10 mouse cellular contexts compared by ENCODE assay signal in the genomic region with DNA sequence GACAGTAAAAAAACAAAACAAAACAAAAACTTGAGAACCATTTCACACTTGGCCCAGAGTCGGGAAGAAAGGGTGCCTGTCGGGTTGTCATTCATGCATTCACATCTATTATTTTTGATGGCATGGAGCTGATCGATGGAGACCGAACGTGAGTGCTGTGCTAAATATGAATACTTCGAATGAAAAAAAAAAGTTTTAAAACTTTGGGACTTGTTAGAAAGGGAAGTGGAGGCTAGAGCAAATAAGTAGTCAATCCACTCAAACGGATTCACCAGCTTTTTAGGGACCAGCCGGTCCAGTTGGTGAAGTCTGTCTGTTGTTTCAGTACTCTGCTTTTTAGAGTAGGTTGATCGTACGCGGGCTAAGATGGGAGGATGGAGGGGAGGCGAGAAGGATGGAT. TPM values are rescaled to one million over a fixed set of nuclear protein-coding genes. Genes with fewer than 3 reads are reported as not detected.
A peak's percentile ranks its signal among the peaks of the same experiment; 100 is the strongest.
DNase-seq lines count a peak whose midpoint lies in the region; ATAC-seq and TF ChIP-seq lines count a peak whose summit lies in the region.
"Had no signal": no experiment of that assay in that cellular context is flagged by ENCODE, and none has a peak within 500 bp of the region (broad histone marks: within the 10 kb centered on the region; RNA-seq: fewer than 3 reads in every experiment).

No protein-coding gene starts in this region.

- H3K4me2 ChIP-seq in heart, embryonic 13.5 days = peak overlapping the region; percentile 83
- peak overlapping the region; percentile 52; the same call in 1 of the 2 replicates for H3K4me2 ChIP-seq in liver, postnatal 0 days (ENCODE audit: low read depth, low read length)

- H3K4me1 ChIP-seq in heart, embryonic 13.5 days = peaks cover 14% of the 10 kb centered on the region
- H3K4me1 ChIP-seq in hindbrain, embryonic 10.5 days (replicated peaks) = peaks cover 13% of the 10 kb centered on the region
- peaks cover 6% of the 10 kb centered on the region for H3K4me1 ChIP-seq in liver, postnatal 0 days (ENCODE audit: insufficient read depth)

- no peak for TF ChIP-seq EP300 in liver, postnatal 0 days (IDR thresholded peaks at IDR 0.05; ENCODE audit: low read depth)

- peak overlapping the region; percentile 55 for H3K4me3 ChIP-seq in heart, embryonic 13.5 days
- H3K4me3 ChIP-seq in hindbrain, embryonic 10.5 days = peak overlapping the region; percentile 61
- H3K4me3 ChIP-seq in liver, postnatal 0 days (ENCODE audit: low read depth, low read length) = peak overlapping the region; percentile 32; the same call in 1 of the 2 replicates
- H3K4me3 ChIP-seq: myocyte had no signal

- H3K9ac ChIP-seq in heart, embryonic 13.5 days = no peak overlapping the region
- H3K9ac ChIP-seq in liver, postnatal 0 days (replicated peaks) = no peak overlapping the region

- no peaks in the 10 kb centered on the region for H3K36me3 ChIP-seq in heart, embryonic 13.5 days
- no peaks in the 10 kb centered on the region for H3K36me3 ChIP-seq in hindbrain, embryonic 10.5 days
- H3K36me3 ChIP-seq in liver, postnatal 0 days (replicated peaks; ENCODE audit: insufficient read depth, low read length) = no peaks in the 10 kb centered on the region

- H3K9me3 ChIP-seq in heart, embryonic 13.5 days = no peaks in the 10 kb centered on the region
- no peaks in the 10 kb centered on the region for H3K9me3 ChIP-seq in hindbrain, embryonic 10.5 days
- H3K9me3 ChIP-seq in liver, postnatal 0 days (ENCODE audit: low read length) = no peaks in the 10 kb centered on the region

- 2% methylated on average over 12 of the region's 12 CpGs for WGBS in heart, embryonic 13.5 days
- under 1% methylated on average over 12 of the region's 12 CpGs for WGBS in hindbrain, embryonic 10.5 days
- WGBS in liver, postnatal 0 days (ENCODE audit: insufficient replicate concordance) = 4% methylated on average over 12 of the region's 12 CpGs

- intact Hi-C loops in heart, postnatal 25 days (cut with DNase I) = loop anchor here (2.0 kb wide), 1 partner anchor 169 kb away; no protein-coding TSS in a partner anchor

- H3K27ac ChIP-seq in heart, embryonic 13.5 days (replicated peaks) = no peak overlapping the region
- H3K27ac ChIP-seq in hindbrain, embryonic 10.5 days = no peak overlapping the region
- H3K27ac ChIP-seq in liver, postnatal 0 days (ENCODE audit: low read depth) = no peak overlapping the region

- no peak for TF ChIP-seq CTCF in liver, postnatal 0 days (IDR thresholded peaks at IDR 0.05; ENCODE audit: low read depth)

- peaks cover 93% of the 10 kb centered on the region for H3K27me3 ChIP-seq in heart, embryonic 13.5 days (replicated peaks)
- H3K27me3 ChIP-seq in hindbrain, embryonic 10.5 days (ENCODE audit: insufficient read depth, poor library complexity, severe bottlenecking) = peaks cover 86% of the 10 kb centered on the region
- peaks cover 84% of the 10 kb centered on the region for H3K27me3 ChIP-seq in liver, postnatal 0 days (ENCODE audit: insufficient read depth, low read length)

- DNase-seq in heart, postnatal 25 days (ENCODE audit: low spot score) = no peak
- peak; percentile 33 for DNase-seq in Muller cell, postnatal 12 days (ENCODE audit: inconsistent ontology term)
- no peak for DNase-seq in hindbrain, embryonic 10.5 days (ENCODE audit: low spot score)
- no peak for DNase-seq in liver, postnatal 0 days
- DNase-seq in layer of hippocampus, adult 9-11 months = no peak
- DNase-seq in cerebellum, postnatal 14 days = no peak

- no peak for ATAC-seq in heart, embryonic 13.5 days (ENCODE audit: extremely low read depth, insufficient number of reproducible peaks, low FRiP score, low TSS enrichment)
- ATAC-seq in liver, postnatal 0 days = no peak
- ATAC-seq in frontal cortex, adult (ENCODE audit: low TSS enrichment) = no peak

RNA-seq across cellular contexts. Expression of gene Foxi3, which starts 0.5 kb away (rescaled TPM):
- polyA plus RNA-seq in heart, embryonic 13.5 days (2015; fragmentation: Nextera tagmentation; extraction: Ambion mirVana) = not detected in 2 replicates
- not detected for total RNA-seq in heart, postnatal 25 days (2021)
- not detected in 2 replicates for polyA plus RNA-seq in hindbrain, embryonic 10.5 days (2016; fragmentation: Nextera tagmentation; extraction: Ambion mirVana)
- not detected in 2 replicates for polyA plus RNA-seq in liver, postnatal 0 days (2015; fragmentation: Nextera tagmentation; extraction: Ambion mirVana)
- total RNA-seq: heart, adult 18-20 months had no signal
- polyA plus RNA-seq: myocyte had no signal

RNA-seq across cellular contexts. Expression of gene Tex37, which starts 37.1 kb away (rescaled TPM):
- polyA plus RNA-seq in heart, embryonic 13.5 days (2015; fragmentation: Nextera tagmentation; extraction: Ambion mirVana) = not detected in 2 replicates
- not detected for total RNA-seq in heart, postnatal 25 days (2021)
- polyA plus RNA-seq in hindbrain, embryonic 10.5 days (2016; fragmentation: Nextera tagmentation; extraction: Ambion mirVana) = not detected in 2 replicates
- not detected in 2 replicates for polyA plus RNA-seq in liver, postnatal 0 days (2015; fragmentation: Nextera tagmentation; extraction: Ambion mirVana)
- total RNA-seq: heart, adult 18-20 months had no signal
- polyA plus RNA-seq: myocyte had no signal
